Mouse (Mus musculus): ENCODE measurements around the gene Map3k15. TPM values are rescaled to one million over a fixed set of nuclear protein-coding genes. Genes with fewer than 3 reads are reported as not detected.

The Map3k15 gene
- polyA plus RNA-seq, 1 experiment from 2014 or later, result 0.07 TPM

- no peak for ATAC-seq (ENCODE audit: insufficient number of reproducible peaks, insufficient read depth, low FRiP score, low TSS enrichment, low read depth)
- Histone ChIP-seq H3K27ac (no peak overlapping the region), H3K4me3 (peak overlapping the region; percentile 60), H3K4me2 (peak overlapping the region; percentile 65), H3K4me1 (no peaks in the 10 kb centered on the region), H3K27me3 (peaks cover 17% of the 10 kb centered on the region), H3K9me3 (no peaks in the 10 kb centered on the region), H3K9ac (peak overlapping the region; percentile 40; the same call in 1 of the 2 replicates), H3K36me3 (peaks cover 7% of the 10 kb centered on the region; the same call in 1 of the 2 replicates)
- WGBS, result 25% methylated on average over 5 of the region's 5 CpGs
Measured at GRCm38 (mm10) chrX:160136153-160136552, 147.9 kb downstream of the Map3k15 start.

- Histone ChIP-seq H3K4me2 (peak overlapping the region; percentile 65), H3K4me1 (no peaks in the 10 kb centered on the region), H3K27me3 (peaks cover 17% of the 10 kb centered on the region), H3K4me3 (peak overlapping the region; percentile 60), H3K36me3 (no peaks in the 10 kb centered on the region), H3K27ac (peak overlapping the region; percentile 95), H3K9ac (peak overlapping the region; percentile 78), H3K9me3 (no peaks in the 10 kb centered on the region)
- no peak for ATAC-seq (ENCODE audit: insufficient number of reproducible peaks, insufficient read depth, low FRiP score, low TSS enrichment, low read depth)
- WGBS, result 28% methylated on average over 18 of the region's 18 CpGs
Measured at GRCm38 (mm10) chrX:160137177-160137860, 149.1 kb downstream of the Map3k15 start.

DNA sequence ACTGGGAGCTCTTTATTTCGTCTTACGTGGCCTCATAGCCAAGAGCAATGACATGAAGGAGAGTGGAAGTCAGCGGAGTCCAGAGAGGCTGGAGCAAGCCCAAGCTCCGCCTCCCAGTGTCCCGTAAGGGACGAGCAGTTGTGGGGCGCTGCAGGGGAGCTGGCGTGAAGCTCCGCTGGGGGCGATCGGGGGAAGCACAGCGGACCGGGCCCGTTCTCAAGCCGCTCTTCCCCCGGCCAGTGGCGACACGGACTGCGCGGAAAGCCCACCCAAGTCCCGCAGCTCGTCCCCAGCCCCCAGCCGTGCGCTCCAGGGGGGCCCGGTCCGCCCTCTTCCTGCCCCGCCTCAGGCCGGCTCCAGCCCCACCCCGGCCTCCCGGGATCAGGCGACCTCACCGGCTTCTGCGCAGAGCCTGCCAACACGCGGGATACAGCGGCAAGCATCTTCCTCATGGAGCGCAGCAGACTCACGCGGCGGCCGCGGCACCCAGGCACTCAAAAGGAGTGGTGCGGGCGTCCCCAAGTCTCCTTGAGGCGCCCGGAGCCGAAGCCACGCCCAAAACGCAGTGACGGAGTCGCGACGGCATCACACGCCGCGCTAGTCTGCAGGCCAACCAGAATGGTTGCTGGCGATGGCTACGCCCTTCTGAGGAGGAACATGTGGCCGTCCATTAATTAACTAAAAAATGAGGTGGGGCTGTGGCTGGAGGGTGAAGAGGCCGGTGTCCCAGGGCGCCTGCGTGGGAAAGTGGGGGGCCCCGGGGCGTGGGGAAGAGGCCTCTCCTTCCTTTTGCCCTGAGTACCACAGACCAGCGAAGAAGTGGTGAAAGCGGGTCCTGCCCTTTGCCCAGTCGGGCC lies 149.9 kb downstream of the Map3k15 start, which contains the start of gene Pdha1:
Gene Pdha1, minus strand, starts transcription at position 553 of the 857 bp plus-strand sequence.
- Histone ChIP-seq H3K4me3 (peak within 1 kb of the TSS; percentile 60), H3K9ac (peak within 1 kb of the TSS; percentile 78), H3K36me3 (no peaks in the 10 kb centered on the region), H3K4me1 (no peaks in the 10 kb centered on the region), H3K27me3 (peaks cover 17% of the 10 kb centered on the region), H3K27ac (peak within 1 kb of the TSS; percentile 95), H3K4me2 (peak within 1 kb of the TSS; percentile 65), H3K9me3 (no peaks in the 10 kb centered on the region)
- peak; percentile 94 for ATAC-seq (ENCODE audit: insufficient number of reproducible peaks, insufficient read depth, low FRiP score, low TSS enrichment, low read depth)
- 28% methylated on average over 59 of the region's 67 CpGs for WGBS

DNA sequence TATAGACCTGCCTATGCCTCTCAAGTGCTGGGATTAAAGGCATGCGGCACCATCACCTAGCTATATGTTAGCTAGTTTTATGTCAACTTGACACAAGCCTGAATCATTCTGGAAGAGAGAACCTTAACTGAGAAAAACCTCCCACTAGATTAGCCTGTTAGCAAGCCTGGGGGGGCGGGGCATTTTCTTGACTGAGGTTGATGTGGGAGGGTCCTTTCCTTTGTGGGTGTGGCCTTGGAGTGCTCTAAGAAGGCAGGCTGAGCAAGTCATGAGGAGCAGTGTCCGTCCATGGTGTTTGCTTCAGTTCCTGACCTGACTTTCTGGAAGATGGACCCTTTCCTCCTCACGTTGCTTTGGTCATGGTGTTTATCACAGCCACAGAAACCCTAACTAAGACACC lies 158.6 kb downstream of the Map3k15 start:
- H3K4me1 ChIP-seq, result no peaks in the 10 kb centered on the region
- peaks cover 9% of the 10 kb centered on the region; the same call in 1 of the 2 replicates for H3K27me3 ChIP-seq
- H3K27ac ChIP-seq, result no peak overlapping the region
- H3K9ac ChIP-seq, result no peak overlapping the region
- no peaks in the 10 kb centered on the region for H3K36me3 ChIP-seq
- no peak overlapping the region for H3K4me3 ChIP-seq
- H3K4me2 ChIP-seq, result no peak overlapping the region
- ATAC-seq (ENCODE audit: insufficient number of reproducible peaks, insufficient read depth, low FRiP score, low TSS enrichment, low read depth), result no peak
- 82% methylated on average over 4 of the region's 4 CpGs for WGBS
- no peaks in the 10 kb centered on the region for H3K9me3 ChIP-seq

DNA sequence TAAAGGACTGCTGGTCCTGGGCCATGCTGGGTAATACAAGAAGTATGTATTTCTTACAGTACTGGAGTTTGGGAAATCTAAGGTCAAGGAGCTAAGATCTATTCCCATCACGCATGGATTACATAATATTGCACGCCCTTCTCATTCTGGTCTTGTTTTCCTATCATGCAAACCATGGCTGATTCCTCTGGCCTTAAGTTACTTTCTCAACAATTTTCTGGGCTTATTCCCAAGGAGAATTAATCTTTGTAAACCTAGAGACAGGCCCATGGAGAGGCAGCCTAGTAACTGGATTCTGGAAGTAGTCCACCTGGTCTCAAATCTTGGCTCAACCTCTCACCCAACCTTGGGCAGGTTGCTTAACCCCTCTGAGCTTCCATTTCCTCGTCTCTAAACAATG lies 159.2 kb downstream of the Map3k15 start:
- Histone ChIP-seq H3K4me3 (no peak overlapping the region), H3K4me2 (no peak overlapping the region), H3K36me3 (no peaks in the 10 kb centered on the region), H3K9me3 (no peaks in the 10 kb centered on the region), H3K4me1 (no peaks in the 10 kb centered on the region), H3K27ac (no peak overlapping the region), H3K27me3 (peaks cover 9% of the 10 kb centered on the region; the same call in 1 of the 2 replicates), H3K9ac (no peak overlapping the region)
- 85% methylated on average over 3 of the region's 3 CpGs for WGBS
- no peak for ATAC-seq (ENCODE audit: insufficient number of reproducible peaks, insufficient read depth, low FRiP score, low TSS enrichment, low read depth)

DNA sequence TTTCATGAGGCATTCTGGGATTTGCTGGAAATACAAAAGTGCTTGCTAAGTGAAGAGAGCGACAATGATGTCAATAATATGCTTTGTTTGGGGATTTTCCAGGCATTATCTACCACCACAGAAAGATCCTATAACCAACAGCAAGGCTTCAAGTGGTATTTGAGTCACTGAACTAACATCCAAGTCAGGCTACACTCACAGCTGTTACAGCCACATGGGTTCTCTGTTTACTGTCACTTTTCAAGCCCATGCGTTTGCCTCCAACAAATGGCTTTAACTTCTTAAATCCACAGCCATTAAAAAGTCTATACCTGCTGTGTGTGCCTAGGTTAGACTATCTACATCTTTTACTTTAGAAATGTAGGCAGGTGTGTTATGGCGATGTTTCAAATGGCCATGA lies 160.6 kb downstream of the Map3k15 start:
- no peaks in the 10 kb centered on the region for H3K36me3 ChIP-seq
- no peak overlapping the region for H3K4me3 ChIP-seq
- H3K4me2 ChIP-seq, result no peak overlapping the region
- peaks cover 9% of the 10 kb centered on the region; the same call in 1 of the 2 replicates for H3K27me3 ChIP-seq
- H3K9ac ChIP-seq, result no peak overlapping the region
- ATAC-seq (ENCODE audit: insufficient number of reproducible peaks, insufficient read depth, low FRiP score, low TSS enrichment, low read depth), result no peak
- H3K9me3 ChIP-seq, result no peaks in the 10 kb centered on the region
- 85% methylated on average over 3 of the region's 3 CpGs for WGBS
- H3K4me1 ChIP-seq, result no peaks in the 10 kb centered on the region
- no peak overlapping the region for H3K27ac ChIP-seq

- no peaks in the 10 kb centered on the region for H3K4me1 ChIP-seq
- no peak overlapping the region for H3K4me3 ChIP-seq
- H3K27ac ChIP-seq, result no peak overlapping the region
- ATAC-seq (ENCODE audit: insufficient number of reproducible peaks, insufficient read depth, low FRiP score, low TSS enrichment, low read depth), result no peak
- no peak overlapping the region for H3K4me2 ChIP-seq
- H3K27me3 ChIP-seq, result 0 out of 2 replicates have a peak, but pooled peaks cover 5% of the 10 kb centered on the region
- no peaks in the 10 kb centered on the region for H3K36me3 ChIP-seq
- 60% methylated on average over 4 of the region's 4 CpGs for WGBS
- H3K9me3 ChIP-seq, result no peaks in the 10 kb centered on the region
- no peak overlapping the region for H3K9ac ChIP-seq
Measured at GRCm38 (mm10) chrX:160153147-160153815, 165.0 kb downstream of the Map3k15 start.

DNA sequence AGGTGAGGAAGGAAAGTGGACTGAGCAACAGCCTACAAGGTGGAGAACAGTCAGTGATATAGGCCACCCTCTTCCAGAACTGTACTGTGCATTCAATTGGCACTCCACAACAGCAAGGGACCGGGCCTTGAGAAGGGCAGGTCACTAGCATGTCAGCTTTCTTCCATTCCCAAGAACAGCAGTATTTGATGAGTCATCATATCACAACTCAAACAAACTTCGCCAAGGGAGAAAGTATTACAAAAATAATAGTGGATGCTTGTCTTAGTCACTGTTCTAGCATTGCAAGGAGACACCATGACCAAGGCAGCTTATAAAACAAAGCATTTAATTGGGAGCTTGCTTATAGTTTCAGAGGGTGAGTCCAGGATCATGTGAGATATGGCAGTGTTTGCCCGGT lies 176.0 kb downstream of the Map3k15 start:
- Histone ChIP-seq H3K9ac (no peak overlapping the region), H3K36me3 (no peaks in the 10 kb centered on the region), H3K27me3 (peaks cover 12% of the 10 kb centered on the region; the same call in 1 of the 2 replicates), H3K9me3 (no peaks in the 10 kb centered on the region), H3K4me3 (no peak overlapping the region), H3K4me1 (no peaks in the 10 kb centered on the region), H3K4me2 (no peak overlapping the region), H3K27ac (no peak overlapping the region)
- WGBS, result 85% methylated on average over 3 of the region's 3 CpGs
- ATAC-seq (ENCODE audit: insufficient number of reproducible peaks, insufficient read depth, low FRiP score, low TSS enrichment, low read depth), result no peak

DNA sequence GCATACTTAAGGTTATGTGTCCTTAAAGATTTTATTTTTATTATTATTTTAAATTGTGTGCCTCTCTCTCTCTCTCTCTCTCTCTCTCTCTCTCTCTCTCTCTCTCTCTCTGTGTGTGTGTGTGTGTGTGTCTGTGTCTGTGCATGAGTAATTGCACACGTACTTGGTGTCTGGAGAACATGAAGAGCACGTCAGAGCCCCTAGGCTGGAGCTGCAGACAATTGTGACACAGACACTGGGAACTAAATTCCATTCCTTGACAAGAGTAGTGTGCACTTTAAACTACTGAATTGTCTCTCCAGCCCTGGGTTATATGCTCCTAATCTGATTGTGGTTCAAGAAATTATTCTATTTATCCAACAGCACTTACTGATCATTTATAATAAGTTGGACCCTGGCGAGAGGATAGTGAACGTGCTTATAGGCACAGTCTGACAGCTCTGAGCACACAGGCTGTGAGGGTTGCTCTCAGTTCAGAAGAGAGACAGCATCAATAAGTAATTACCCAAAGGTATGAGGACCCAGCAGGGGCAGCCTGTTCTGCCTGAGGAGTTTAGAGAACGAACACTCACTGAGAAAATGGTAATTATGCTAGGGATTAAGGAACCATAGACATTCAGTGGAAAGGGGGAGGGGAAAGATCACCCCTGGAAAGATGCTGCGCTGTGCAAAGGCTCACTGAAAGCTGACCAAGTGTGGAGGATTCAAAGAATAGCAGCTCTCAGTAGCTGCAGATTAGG lies 178.2 kb downstream of the Map3k15 start:
- ATAC-seq (ENCODE audit: insufficient number of reproducible peaks, insufficient read depth, low FRiP score, low TSS enrichment, low read depth), result no peak
- Histone ChIP-seq H3K27me3 (peaks cover 16% of the 10 kb centered on the region; the same call in 1 of the 2 replicates), H3K9me3 (no peaks in the 10 kb centered on the region), H3K27ac (no peak overlapping the region), H3K4me1 (no peaks in the 10 kb centered on the region), H3K9ac (no peak overlapping the region), H3K36me3 (no peaks in the 10 kb centered on the region), H3K4me2 (no peak overlapping the region), H3K4me3 (no peak overlapping the region)
- WGBS, result 36% methylated on average over 6 of the region's 6 CpGs

GRCm38 (mm10) chrX:160170150-160170549 lies 181.9 kb downstream of the Map3k15 start:
- ATAC-seq (ENCODE audit: insufficient number of reproducible peaks, insufficient read depth, low FRiP score, low TSS enrichment, low read depth), result no peak
- Histone ChIP-seq H3K4me3 (no peak overlapping the region), H3K36me3 (no peaks in the 10 kb centered on the region), H3K4me1 (no peaks in the 10 kb centered on the region), H3K27ac (no peak overlapping the region), H3K27me3 (peaks cover 10% of the 10 kb centered on the region; the same call in 1 of the 2 replicates), H3K4me2 (no peak overlapping the region), H3K9me3 (no peaks in the 10 kb centered on the region), H3K9ac (no peak overlapping the region)
- 9% methylated on average over 2 of the region's 3 CpGs for WGBS

All from embryonic facial prominence, embryonic 13.5 days (tissue).